Mouse (Mus musculus) olfactory bulb, adult 2 months (tissue): ENCODE results near the gene Sdccag8. TPM values are rescaled to one million over a fixed set of nuclear protein-coding genes. Genes with fewer than 3 reads are reported as not detected.

Source experiments
- H3K27ac ChIP-seq: fragments of 200-500 bp; 2 replicates; pipeline ENCODE4 v1.5.1; 2012; ENCODE audit warnings: low read depth, low read length; ENCODE audit not compliant: insufficient read depth
- H3K4me1 ChIP-seq: fragments of 200-500 bp; 2 replicates; pipeline ENCODE4 v1.6.1; 2012; ENCODE audit warnings: low read length; ENCODE audit not compliant: control insufficient read depth, insufficient read depth
- H3K4me3 ChIP-seq: fragments of 200-500 bp; 2 replicates; pipeline ENCODE4 v1.5.1; 2012; ENCODE audit warnings: mild to moderate bottlenecking, low read depth, low read length, moderate library complexity; ENCODE audit not compliant: insufficient read depth
- CTCF ChIP-seq: fragments of 200-500 bp; IDR thresholded peaks from 2 replicates; pipeline ENCODE4 v1.5.1; 2012; ENCODE audit warnings: low read depth, mild to moderate bottlenecking, low read length, moderate library complexity; ENCODE audit not compliant: insufficient read depth
- POLR2A ChIP-seq: fragments of 200-500 bp; IDR thresholded peaks from 2 replicates; pipeline ENCODE4 v1.6.1; 2012; ENCODE audit warnings: mild to moderate bottlenecking, low read depth, low read length, moderate library complexity; ENCODE audit not compliant: insufficient read depth
- WGBS: fragments of 180-500 bp; shearing (Covaris S2); methylation state at CpG from one replicate; pipeline ENCODE4 v1.1.7; 2018; 5-methylcytosine and 5-hydroxymethylcytosine counted together
- polyA plus RNA-seq: library from polyadenylated mRNA; stranded (reverse); fragments of >200 nt; gene quantifications from 2 replicates; pipeline ENCODE4 v1.2.4, GENCODE M21; 2012; ENCODE audit warnings: low replicate concordance; ENCODE audit not compliant: missing spikeins, insufficient read depth, insufficient read length

Gene Sdccag8
- polyA plus RNA-seq, 1 experiment = not detected

GRCm38 (mm10) chr1:177032233-177032632, 217.8 kb downstream of the Sdccag8 start:
- TF ChIP-seq CTCF (no peak), POLR2A (no peak)
- 60% methylated on average over 1 of the region's 1 CpGs for WGBS
- Histone ChIP-seq H3K4me1 (no peaks in the 10 kb centered on the region), H3K27ac (no peak overlapping the region), H3K4me3 (no peak overlapping the region)

GRCm38 (mm10) chr1:177035460-177035859, 221.0 kb downstream of the Sdccag8 start:
- Histone ChIP-seq H3K4me1 (no peaks in the 10 kb centered on the region), H3K4me3 (no peak overlapping the region), H3K27ac (no peak overlapping the region)
- WGBS = 92% methylated on average over 2 of the region's 2 CpGs
- TF ChIP-seq POLR2A (no peak), CTCF (no peak)

GRCm38 (mm10) chr1:177038383-177038782, 223.9 kb downstream of the Sdccag8 start:
- TF ChIP-seq CTCF (no peak), POLR2A (no peak)
- WGBS = 54% methylated on average over 2 of the region's 2 CpGs
- H3K4me3 ChIP-seq = no peak overlapping the region
- H3K27ac ChIP-seq = no peak overlapping the region
- H3K4me1 ChIP-seq = no peaks in the 10 kb centered on the region

GRCm38 (mm10) chr1:177039093-177039674, 224.7 kb downstream of the Sdccag8 start:
- Histone ChIP-seq H3K27ac (no peak overlapping the region), H3K4me1 (no peaks in the 10 kb centered on the region), H3K4me3 (no peak overlapping the region)
- 84% methylated on average over 6 of the region's 6 CpGs for WGBS
- no peak for TF ChIP-seq POLR2A
- no peak for TF ChIP-seq CTCF

- TF ChIP-seq CTCF = no peak
- WGBS = 56% methylated on average over 4 of the region's 4 CpGs
- Histone ChIP-seq H3K4me1 (no peaks in the 10 kb centered on the region), H3K27ac (no peak overlapping the region), H3K4me3 (no peak overlapping the region)
These were observed 225.6 kb downstream of the Sdccag8 start for GRCm38 (mm10) chr1:177040058-177040457.

DNA sequence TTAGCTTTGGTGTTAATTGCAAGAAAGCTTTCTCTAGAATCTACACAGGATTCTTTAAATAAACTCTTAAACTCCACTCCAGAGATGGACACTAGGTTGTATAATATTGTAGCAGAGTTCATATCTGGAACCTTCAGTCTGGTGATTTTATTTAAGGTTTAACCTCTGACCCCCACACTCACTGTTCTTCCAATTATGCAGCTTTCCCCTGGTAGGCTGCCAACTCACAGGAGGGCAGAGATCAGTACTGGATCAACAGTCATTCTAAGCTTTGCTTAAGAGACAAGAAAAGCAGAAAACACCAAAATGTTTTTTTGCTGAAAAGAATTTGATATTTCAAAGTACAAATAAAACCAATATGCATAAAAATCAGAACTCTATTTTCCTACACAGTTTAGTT, 231.4 kb downstream of the Sdccag8 start:
- H3K27ac ChIP-seq = no peak overlapping the region
- no peak overlapping the region for H3K4me3 ChIP-seq
- no peak for TF ChIP-seq POLR2A
- TF ChIP-seq CTCF = no peak
- H3K4me1 ChIP-seq = no peaks in the 10 kb centered on the region

GRCm38 (mm10) chr1:177046963-177047362, 232.5 kb downstream of the Sdccag8 start:
- no peak for TF ChIP-seq POLR2A

GRCm38 (mm10) chr1:177048773-177049172, 234.3 kb downstream of the Sdccag8 start:
- WGBS = 64% methylated on average over 2 of the region's 2 CpGs
- Histone ChIP-seq H3K4me3 (no peak overlapping the region), H3K27ac (no peak overlapping the region), H3K4me1 (no peaks in the 10 kb centered on the region)
- TF ChIP-seq CTCF (no peak), POLR2A (no peak)

More at GRCm38 (mm10) chr1:177046963-177047362, 232.5 kb downstream of the Sdccag8 start:
- Histone ChIP-seq H3K27ac (no peak overlapping the region), H3K4me1 (no peaks in the 10 kb centered on the region), H3K4me3 (no peak overlapping the region)
- WGBS = 76% methylated on average over 2 of the region's 2 CpGs

DNA sequence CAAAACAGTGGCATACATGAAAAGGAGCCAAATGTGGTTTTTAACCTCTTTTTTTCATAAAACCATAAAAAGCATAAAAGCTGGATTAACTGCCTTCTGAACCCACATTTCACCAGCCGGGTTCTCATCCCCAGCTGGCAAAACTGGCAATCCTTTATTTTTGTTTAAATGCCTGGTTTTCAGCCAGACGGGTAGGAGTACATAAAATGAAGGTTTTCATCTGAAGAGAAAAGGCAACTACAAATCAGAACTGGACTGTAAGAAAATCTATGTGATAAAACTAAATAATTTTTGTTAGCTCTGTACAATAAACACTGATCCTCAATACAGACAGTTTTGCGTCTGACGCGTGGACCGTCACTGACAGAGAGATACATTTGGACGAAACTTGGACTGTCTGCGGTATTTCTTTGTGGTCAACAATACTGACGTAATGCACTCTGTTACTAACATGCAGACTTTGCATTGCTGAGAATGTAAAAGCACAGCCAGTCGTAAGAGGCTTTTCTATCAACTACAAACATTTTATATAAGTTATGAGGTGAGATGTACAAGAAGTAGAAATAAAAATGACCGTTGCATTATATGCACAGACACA, 237.0 kb downstream of the Sdccag8 start:
- TF ChIP-seq POLR2A (no peak), CTCF (no peak)
- Histone ChIP-seq H3K4me3 (no peak overlapping the region), H3K27ac (no peak overlapping the region), H3K4me1 (no peaks in the 10 kb centered on the region)
- 81% methylated on average over 11 of the region's 11 CpGs for WGBS
